Mouse (Mus musculus) hindbrain, embryonic 11.5 days (tissue): ENCODE measurements around the gene Rpp25l. TPM values are rescaled to one million over a fixed set of nuclear protein-coding genes. Genes with fewer than 3 reads are reported as not detected.

Source experiments
- ATAC-seq: fragments of 200-750 bp; cut with Nextera tagmentation; 2 replicates; pipeline ENCODE4 v1.8.0; 2017; ENCODE audit warnings: mild to moderate bottlenecking, moderate TSS enrichment, moderate library complexity; ENCODE audit not compliant: low FRiP score
- DNase-seq: peaks from one replicate; pipeline ENCODE4 v3.0.0-alpha.2; 2015; ENCODE audit warnings: low spot score
- H3K27ac ChIP-seq: fragments of 300-500 bp; sonication (generic); 2 replicates; pipeline ENCODE4 v1.5.1; 2014; ENCODE audit warnings: mild to moderate bottlenecking, low read depth, low read length
- H3K27me3 ChIP-seq: fragments of 300-500 bp; sonication (generic); 2 replicates; pipeline ENCODE4 v1.6.1; 2014; ENCODE audit warnings: mild to moderate bottlenecking, low read length, moderate library complexity, mixed read lengths; ENCODE audit not compliant: control insufficient read depth, insufficient read depth
- H3K36me3 ChIP-seq: fragments of 300-500 bp; sonication (generic); 2 replicates; pipeline ENCODE4 v1.6.1; 2014; ENCODE audit warnings: mild to moderate bottlenecking, low read length, moderate library complexity, mixed read lengths; ENCODE audit not compliant: control insufficient read depth, insufficient read depth
- H3K4me1 ChIP-seq: fragments of 300-500 bp; sonication (generic); replicated peaks from 2 replicates; pipeline ENCODE4 v1.6.1; 2014; ENCODE audit warnings: low read length, mixed read lengths; ENCODE audit not compliant: control insufficient read depth, insufficient read depth
- H3K4me2 ChIP-seq: fragments of 300-500 bp; sonication (generic); replicated peaks from 2 replicates; pipeline ENCODE4 v1.6.1; 2014; ENCODE audit warnings: mild to moderate bottlenecking, low read depth, low read length
- H3K4me3 ChIP-seq: fragments of 300-500 bp; sonication (generic); 2 replicates; pipeline ENCODE4 v1.5.1; 2014; ENCODE audit warnings: low read depth, low read length
- H3K9ac ChIP-seq: fragments of 300-500 bp; sonication (generic); 2 replicates; pipeline ENCODE4 v1.6.1; 2014; ENCODE audit warnings: low read depth, low read length
- H3K9me3 ChIP-seq: fragments of 300-500 bp; sonication (generic); 2 replicates; pipeline ENCODE4 v1.6.1; 2016; ENCODE audit warnings: low read length; ENCODE audit not compliant: control insufficient read depth
- WGBS: fragments of 180-500 bp; shearing (Covaris S2); extraction: QIAGEN DNeasy Blood & Tissue Kit; methylation state at CpG from one replicate; pipeline ENCODE4 v1.1.7; 2014; 5-methylcytosine and 5-hydroxymethylcytosine counted together
- polyA plus RNA-seq: library from polyadenylated mRNA; unstranded; fragments of >200 nt; fragmentation: Nextera tagmentation; extraction: Ambion mirVana; gene quantifications from 2 replicates; pipeline ENCODE4 v1.2.1, GENCODE M21; 2014

Gene Rpp25l
- polyA plus RNA-seq, 1 experiment from 2014 or later, result 80.0 TPM

GRCm38 (mm10) chr4:41663614-41664013 lies 49.7 kb downstream of the Rpp25l start:
- H3K27me3 ChIP-seq, result no peaks in the 10 kb centered on the region
- no peak overlapping the region for H3K4me2 ChIP-seq
- no peak overlapping the region for H3K4me3 ChIP-seq
- 32% methylated on average over 9 of the region's 9 CpGs for WGBS
- 0 out of 2 replicates have a peak, but pooled peaks cover 2% of the 10 kb centered on the region for H3K36me3 ChIP-seq
- H3K9ac ChIP-seq, result no peak overlapping the region
- ATAC-seq (0 out of 2 replicates have a peak, but pooled peaks have one; percentile 4), DNase-seq (peak; percentile 33)
- peak overlapping the region; percentile 65; the same call in 1 of the 2 replicates for H3K27ac ChIP-seq
- H3K4me1 ChIP-seq, result peaks cover 57% of the 10 kb centered on the region
- H3K9me3 ChIP-seq, result no peaks in the 10 kb centered on the region

- H3K4me3 ChIP-seq, result no peak overlapping the region
- WGBS, result 58% methylated on average over 11 of the region's 11 CpGs
- H3K9ac ChIP-seq, result 0 out of 2 replicates have a peak overlapping the region, but pooled peaks have one; percentile 16
- H3K4me2 ChIP-seq, result no peak overlapping the region
- peaks cover 61% of the 10 kb centered on the region for H3K4me1 ChIP-seq
- H3K27ac ChIP-seq, result peak overlapping the region; percentile 65
- H3K27me3 ChIP-seq, result no peaks in the 10 kb centered on the region
- H3K36me3 ChIP-seq, result peaks cover 6% of the 10 kb centered on the region; the same call in 1 of the 2 replicates
- H3K9me3 ChIP-seq, result no peaks in the 10 kb centered on the region
- ATAC-seq (no peak), DNase-seq (peak; percentile 46)
Measured at GRCm38 (mm10) chr4:41662723-41663122, 50.6 kb downstream of the Rpp25l start.

Other genes starting within 250 kb of the Rpp25l start
- gene Kif24, start 248.6 kb downstream of the Rpp25l start, polyA plus RNA-seq, result 10.4 and 11.9 TPM in 2 replicates
- 67.7 and 70.3 TPM in 2 replicates for gene Nudt2, start 248.4 kb downstream of the Rpp25l start, polyA plus RNA-seq
- 8.3 and 10.9 TPM in 2 replicates for gene AI464131, start 210.5 kb downstream of the Rpp25l start, polyA plus RNA-seq
- gene 1110017D15Rik, start 196.2 kb downstream of the Rpp25l start, polyA plus RNA-seq, result 12.7 and 14.3 TPM in 2 replicates
- 11.8 and 17.6 TPM in 2 replicates for gene Fam219a, start 144.0 kb downstream of the Rpp25l start, polyA plus RNA-seq
- gene Dnaic1, start 143.8 kb downstream of the Rpp25l start, polyA plus RNA-seq, result 2.9 and 3.2 TPM in 2 replicates
- 42.4 and 42.7 TPM in 2 replicates for gene Enho, start 73.2 kb downstream of the Rpp25l start, polyA plus RNA-seq
- gene Cntfr, start 16.4 kb downstream of the Rpp25l start, polyA plus RNA-seq, result 27.8 and 29.5 TPM in 2 replicates
- 83.7 TPM in 2 replicates for gene Il11ra1, start 13.5 kb downstream of the Rpp25l start, polyA plus RNA-seq
- gene Dctn3, start 9.6 kb upstream of the Rpp25l start, polyA plus RNA-seq, result 187 and 192 TPM in 2 replicates
- 0.68 and 0.93 TPM in 2 replicates for gene Arid3c, start 17.6 kb upstream of the Rpp25l start, polyA plus RNA-seq
- 24.0 and 26.1 TPM in 2 replicates for gene Galt, start 41.7 kb upstream of the Rpp25l start, polyA plus RNA-seq
- gene Sigmar1, start 42.6 kb upstream of the Rpp25l start, polyA plus RNA-seq, result 71.5 and 71.9 TPM in 2 replicates
- gene Ccl27a, start 60.7 kb upstream of the Rpp25l start, polyA plus RNA-seq, result 79.4 and 84.8 TPM in 2 replicates
- not detected in 2 replicates for gene Gm21541, start 190.1 kb upstream of the Rpp25l start, polyA plus RNA-seq
- 1.7 and 2.1 TPM in 2 replicates for gene Gm20878, start 228.0 kb upstream of the Rpp25l start, polyA plus RNA-seq